Mouse (Mus musculus) thymus, adult 2 months (tissue): Measurements from ENCODE around the gene Osbp.

Experiments
- CTCF ChIP-seq: fragments of 200-500 bp; IDR thresholded peaks from 2 replicates; pipeline ENCODE4 v1.5.1; 2012; ENCODE audit warnings: mild to moderate bottlenecking, control low read depth, low read length, moderate library complexity, borderline replicate concordance; ENCODE audit not compliant: control insufficient read depth, poor library complexity, insufficient read depth; ENCODE audit errors: extremely low read depth
- POLR2A ChIP-seq: fragments of 200-500 bp; IDR thresholded peaks from 2 replicates; pipeline ENCODE4 v1.6.1; 2012; ENCODE audit warnings: mild to moderate bottlenecking, low read length, control low read depth, moderate library complexity; ENCODE audit not compliant: control insufficient read depth, poor library complexity, insufficient read depth; ENCODE audit errors: extremely low read depth

DNA sequence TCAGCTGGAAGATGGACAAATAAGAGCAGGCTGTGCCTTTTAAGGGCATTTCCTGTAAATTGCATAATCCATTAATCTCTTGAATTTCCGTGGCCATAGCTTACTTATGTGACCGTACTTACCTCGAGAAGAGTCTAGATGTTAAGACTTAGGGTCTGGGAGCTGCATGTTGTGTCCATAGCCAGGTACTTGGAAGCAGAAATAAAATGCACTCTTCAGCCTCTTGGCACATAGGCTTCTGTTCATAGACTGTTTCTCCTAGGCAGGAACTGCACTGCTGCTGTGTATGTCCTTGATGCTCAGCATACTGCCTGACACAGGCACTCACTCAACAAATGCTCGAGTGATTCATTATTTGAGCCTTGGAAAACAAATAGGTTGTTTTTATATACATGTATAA is 14.7 kb downstream of the Osbp start:
- no peak for TF ChIP-seq CTCF
- no peak for TF ChIP-seq POLR2A
